Mouse (Mus musculus): ENCODE data around the gene Smim24.

Smim24 gene

DNA sequence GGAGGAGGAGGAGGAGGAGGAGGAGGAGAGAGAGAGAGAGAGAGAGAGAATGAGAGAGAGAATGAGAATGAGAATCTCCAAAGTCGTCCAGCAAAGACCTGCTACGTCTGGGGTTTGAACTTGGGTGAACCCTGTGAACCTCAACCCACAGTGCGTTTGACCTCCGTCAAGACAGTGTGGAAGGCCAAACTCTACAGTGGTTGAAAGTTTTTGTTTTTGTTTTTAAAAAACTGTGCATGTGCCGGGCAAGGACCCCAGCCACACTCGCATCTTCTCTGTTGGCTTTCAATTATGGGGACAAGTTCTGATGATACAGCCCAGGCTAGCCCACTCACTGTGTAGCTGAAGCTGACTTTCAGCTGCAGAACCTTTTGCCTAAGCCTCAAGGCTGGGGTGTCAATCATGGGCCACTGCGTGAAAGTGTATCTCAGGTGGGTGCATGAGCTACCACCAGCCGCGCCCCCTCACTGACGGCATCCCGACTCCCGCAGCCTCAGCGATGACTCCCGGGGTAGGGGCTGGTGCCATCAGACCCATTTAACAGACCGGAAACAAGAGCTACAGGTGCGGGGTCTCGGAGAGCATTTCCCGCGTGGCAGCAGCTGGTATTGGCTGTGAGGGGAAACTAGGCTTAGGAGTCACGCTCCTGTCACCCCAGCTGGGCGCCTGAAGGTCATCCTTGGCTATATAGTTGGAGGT lies 39.5 kb downstream of the Smim24 start:
- in situ Hi-C loops (cut with MboI, MseI): no loop called here

DNA sequence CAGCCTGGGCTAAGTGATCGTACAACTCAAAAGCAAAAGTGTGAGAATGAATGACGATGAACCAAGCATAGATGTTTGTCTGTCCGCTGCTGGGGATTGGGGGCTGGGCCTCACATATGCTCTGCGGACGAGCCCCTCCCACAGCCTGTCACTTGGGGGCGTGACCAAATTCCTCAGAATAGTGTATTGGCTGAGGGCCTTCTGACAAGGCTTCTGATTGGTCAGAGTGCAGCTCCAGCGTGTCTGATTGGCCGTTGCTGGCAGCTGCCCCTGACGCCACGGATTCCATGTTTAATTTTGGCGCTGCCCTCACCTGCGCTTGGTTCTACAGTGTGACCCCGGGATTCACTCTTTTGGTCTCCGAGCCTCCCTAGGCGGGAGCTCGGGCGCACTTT lies 40.0 kb downstream of the Smim24 start:
- in situ Hi-C loops (cut with MboI, MseI): no loop called here

DNA sequence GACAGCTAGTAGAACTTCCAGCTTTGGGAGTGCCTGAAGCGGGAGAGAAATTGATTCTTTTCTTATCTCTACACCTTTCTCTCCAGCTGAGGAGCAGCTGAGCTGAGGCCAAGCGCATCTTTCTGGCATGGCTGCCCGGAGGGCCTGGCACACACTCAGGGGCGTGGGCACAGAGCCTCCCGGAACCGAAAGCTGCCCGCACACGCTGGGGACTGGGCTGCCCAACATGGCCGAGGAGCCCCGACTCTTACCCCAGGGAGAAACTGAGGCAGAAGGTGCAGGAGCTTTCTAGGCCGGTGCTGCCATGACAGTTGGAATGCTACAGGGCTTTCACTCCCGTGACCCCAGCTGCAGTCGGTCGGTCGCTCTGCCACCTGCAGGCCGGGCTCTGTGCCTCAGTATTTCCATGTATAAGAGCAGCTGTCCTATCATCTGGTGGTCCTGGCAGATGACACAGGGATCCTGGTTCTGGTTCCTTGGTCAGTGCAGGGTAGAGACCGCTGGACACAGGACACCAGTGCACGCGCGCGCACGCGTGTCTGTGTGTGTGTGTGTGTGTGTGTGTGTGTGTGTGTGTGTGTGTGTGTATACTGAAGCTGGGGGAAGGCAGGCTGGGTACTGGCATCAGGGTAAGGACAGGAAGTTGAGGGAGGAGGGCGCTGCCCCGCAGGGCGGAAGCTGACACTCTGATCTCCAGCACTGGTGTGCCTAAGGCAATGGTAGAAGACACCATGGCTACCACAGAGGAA lies 40.9 kb downstream of the Smim24 start:
- in situ Hi-C loops (cut with MboI, MseI): no loop called here

DNA sequence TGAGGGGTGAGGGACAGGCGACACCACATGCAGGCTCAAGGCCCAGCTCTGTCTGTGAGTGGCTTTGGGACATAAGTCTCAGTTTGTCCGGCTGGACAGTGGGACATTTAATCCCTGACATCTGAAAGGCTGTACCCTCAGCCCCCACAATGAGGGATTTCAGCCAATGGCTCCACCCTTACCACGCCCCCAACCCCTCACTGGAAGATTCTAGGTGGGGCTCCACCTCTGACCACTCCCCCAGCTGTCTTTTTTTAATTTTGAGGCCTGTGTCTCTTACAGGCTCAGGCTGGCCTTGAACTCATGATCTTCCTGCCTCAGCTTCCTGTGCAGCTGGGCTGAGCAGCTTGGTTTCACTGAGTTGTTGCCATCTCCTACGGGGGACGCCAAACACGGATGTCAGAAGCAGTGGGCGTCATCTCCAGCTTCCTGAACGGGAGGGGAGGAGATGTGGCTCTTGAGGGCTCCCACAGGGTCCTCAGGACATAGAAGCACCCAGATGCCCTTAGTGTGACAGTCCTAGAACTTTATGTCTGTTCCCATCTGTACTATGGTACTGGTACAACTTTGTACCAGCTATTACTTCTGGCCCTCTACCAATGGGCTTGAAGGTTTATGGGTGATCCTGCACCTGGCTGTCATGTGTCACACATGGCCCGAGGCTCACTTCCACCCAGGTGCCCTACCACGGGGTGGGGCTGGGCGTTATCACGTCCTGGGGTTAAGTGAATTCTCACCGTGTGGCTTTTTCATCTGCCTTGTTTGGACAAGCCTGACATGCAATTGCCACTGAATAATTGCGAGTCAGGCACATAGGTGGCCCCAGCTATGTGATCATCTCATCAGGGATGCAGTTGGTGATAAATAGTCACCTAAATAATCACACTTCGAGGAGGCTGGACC lies 41.8 kb downstream of the Smim24 start:
- in situ Hi-C loops (cut with MboI, MseI): no loop called here

DNA sequence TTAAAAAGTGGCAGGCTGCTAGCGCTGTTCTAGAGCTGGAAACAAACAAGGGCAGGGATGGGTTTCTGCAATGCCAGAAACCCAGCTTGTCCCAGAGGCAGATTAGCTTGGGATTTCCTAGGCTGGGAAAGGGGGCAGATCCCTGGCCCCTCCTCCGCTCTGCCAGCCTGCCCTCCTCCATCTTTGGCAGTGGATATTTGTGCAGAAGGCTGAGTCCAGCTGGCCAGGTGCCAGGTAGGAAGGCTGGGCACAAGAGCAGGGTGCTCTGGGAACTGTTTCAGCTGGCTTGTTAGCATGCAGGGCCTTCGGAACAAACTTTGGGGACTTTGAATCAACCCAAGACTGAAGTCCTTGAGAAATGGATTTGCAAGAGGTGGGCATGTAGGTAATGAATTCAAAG lies 42.6 kb downstream of the Smim24 start:
- in situ Hi-C loops (cut with MboI, MseI): no loop called here

DNA sequence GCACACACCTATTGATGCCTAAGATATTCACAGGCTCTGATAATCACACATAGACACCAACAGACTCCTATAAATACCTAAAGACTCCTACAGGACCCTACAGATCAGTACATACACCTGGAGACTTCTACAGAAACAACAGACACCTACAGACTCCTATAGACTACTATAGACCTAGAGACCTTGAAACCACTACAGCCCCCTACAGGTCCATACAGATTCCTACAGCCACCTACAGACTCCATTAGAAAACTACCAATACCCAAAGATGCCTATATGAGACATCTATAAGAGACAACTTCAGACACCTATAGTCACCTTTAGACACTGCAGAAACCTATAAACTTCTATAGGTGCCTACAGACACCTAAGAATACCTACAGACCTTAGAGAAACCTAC lies 48.2 kb downstream of the Smim24 start:
- in situ Hi-C loops (cut with MboI, MseI): loop anchor here (5.0 kb wide), 1 partner anchor 49 kb away; the partner anchor contains the start of gene Smim24

Data from regulatory T cell (primary cell).